Mouse (Mus musculus) C2C12 (cell line): Measurements from ENCODE around the gene Zgrf1.

Experiments used
- CEBPB ChIP-seq: IDR thresholded peaks from one replicate; pipeline ENCODE4 v1.6.1; 2011; ENCODE audit warnings: low read depth, mild to moderate bottlenecking, control low read depth, moderate library complexity
- CTCF ChIP-seq: IDR thresholded peaks from one replicate; pipeline ENCODE4 v1.5.1; 2011; ENCODE audit not compliant: control insufficient read depth, insufficient read depth, insufficient read length
- USF1 ChIP-seq: IDR thresholded peaks from one replicate; pipeline ENCODE4 v1.6.1; 2011; ENCODE audit warnings: low read depth, mild to moderate bottlenecking, control low read depth, moderate library complexity

- TF ChIP-seq CTCF (no peak), USF1 (no peak), CEBPB (no peak)
Measured at GRCm38 (mm10) chr3:127565129-127565528, 11.8 kb downstream of the Zgrf1 start.
